Mouse (Mus musculus) bone marrow, adult 2 months (tissue): ENCODE data around the gene Bicd2.

Experiments used
- CTCF ChIP-seq: fragments of 200-500 bp; IDR thresholded peaks from 2 replicates; pipeline ENCODE4 v1.5.1; 2011; ENCODE audit warnings: low read length, control low read depth; ENCODE audit not compliant: control insufficient read depth, insufficient read depth
- POLR2A ChIP-seq: fragments of 200-500 bp; IDR thresholded peaks from 2 replicates; pipeline ENCODE4 v1.6.1; 2011; ENCODE audit warnings: low read depth, mild to moderate bottlenecking, control low read depth, low read length, borderline replicate concordance; ENCODE audit not compliant: control insufficient read depth

DNA sequence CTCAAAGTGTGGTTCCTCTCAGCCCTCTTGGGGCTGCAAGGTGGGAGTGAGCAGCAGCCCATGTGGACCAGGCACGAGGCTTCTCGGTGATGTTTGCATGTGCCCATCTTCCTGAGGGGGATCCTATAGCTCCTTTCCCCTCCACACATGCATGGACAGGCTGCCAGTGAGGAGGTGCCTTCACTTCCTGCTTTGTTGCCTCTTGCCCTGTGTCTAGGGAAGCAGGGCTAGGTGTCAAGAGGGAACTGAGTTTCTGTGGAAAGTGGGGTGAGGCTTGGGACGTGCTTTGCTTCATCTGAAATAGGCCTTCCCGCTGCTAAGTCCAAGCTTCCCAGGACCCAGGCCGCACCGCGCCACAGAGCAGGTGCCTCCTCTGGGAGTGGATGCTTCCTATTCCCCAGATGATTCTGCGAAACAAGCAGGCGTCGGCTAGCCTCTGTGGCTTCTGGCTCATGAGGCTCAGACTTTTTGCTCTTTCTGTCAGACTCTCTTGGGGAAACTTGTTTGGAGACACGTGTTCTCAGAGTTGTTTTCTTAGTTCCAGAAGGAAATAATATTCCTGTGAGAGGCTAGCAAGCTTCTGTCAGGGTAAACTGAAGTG lies 14.2 kb downstream of the Bicd2 start:
- no peak for TF ChIP-seq POLR2A
- no peak for TF ChIP-seq CTCF
